Mouse (Mus musculus): ENCODE measurements around the gene Actl7a.

The Actl7a gene

DNA sequence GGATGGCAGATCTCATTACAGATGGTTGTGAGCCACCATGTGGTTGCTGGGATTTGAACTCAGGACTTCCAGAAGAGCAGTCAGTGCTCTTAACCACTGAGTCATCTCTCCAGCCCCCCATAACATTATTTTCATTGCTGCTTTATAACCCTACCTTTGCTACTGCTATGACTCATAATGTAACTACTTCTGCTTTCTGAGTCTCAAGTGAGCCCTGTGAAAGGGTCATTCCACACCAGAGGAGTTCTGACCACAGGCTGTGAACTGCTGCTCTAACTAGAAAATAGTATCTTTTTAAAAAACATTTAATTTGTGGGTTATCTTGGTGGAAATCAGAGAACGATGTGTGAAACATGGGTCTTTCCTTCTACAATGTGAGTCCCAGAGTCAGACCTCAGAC, 14.5 kb downstream of the Actl7a start:
- no peak for DNase-seq (ENCODE audit: low spot score)

DNA sequence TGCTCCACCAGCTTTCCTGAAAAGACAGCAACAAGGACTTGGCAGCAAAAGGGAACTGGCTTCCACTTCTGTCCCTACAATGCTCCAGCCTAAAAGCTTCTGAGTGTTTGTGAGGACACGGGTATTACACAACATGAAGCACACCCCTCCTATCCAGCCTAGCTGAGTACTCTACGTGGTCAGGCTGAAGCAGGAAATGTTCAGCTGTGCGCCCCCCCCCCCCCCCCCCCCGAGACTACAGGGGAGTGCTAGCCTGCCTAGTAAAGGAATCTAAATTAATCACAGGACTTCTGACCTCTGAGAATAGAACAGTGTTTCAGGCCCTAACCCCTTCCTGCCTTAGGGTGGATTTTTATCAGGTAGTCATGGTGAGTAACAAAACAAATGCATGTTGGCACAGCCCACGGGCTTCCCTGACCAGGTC, 24.7 kb downstream of the Actl7a start:
- DNase-seq (ENCODE audit: low spot score): no peak

DNA sequence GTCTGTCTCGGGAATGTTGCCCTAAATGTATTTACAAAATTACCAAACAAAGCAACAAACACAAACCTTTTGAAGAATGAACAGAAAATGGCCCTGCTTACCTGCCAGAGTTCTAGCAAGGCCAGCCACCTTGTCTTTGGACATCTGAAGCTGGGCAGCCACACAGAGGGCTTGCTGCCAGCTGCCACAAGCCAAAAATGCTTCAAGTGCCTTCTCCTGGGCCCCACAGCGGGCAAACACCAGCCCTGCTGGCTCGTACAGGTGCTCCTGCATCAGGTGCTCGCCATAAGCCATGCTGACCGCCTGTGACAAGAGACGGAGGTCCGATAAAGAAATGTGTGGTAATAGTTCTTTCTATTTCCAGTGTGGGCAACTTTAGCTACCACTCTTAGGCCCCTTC, 25.7 kb downstream of the Actl7a start:
- no peak for DNase-seq (ENCODE audit: low spot score)

DNA sequence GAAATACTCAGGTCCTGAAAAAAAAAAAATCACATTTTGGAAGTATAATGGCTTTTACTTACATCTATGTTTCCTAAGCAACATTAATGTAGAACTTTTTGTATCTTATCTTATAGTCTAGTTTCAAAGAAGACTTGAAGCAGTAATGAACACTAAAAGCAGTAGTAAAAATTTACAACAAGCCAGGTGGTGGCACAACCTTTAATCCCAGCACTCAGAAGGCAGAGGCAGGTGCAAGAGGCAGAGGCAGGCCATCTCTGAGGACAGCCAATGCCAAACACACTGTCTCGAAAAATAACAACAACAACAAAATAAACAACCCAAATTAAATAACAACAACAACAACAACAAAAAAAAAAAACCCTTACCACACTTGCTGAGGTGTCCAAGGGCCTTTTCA, 27.9 kb downstream of the Actl7a start:
- no peak for DNase-seq (ENCODE audit: low spot score)

DNA sequence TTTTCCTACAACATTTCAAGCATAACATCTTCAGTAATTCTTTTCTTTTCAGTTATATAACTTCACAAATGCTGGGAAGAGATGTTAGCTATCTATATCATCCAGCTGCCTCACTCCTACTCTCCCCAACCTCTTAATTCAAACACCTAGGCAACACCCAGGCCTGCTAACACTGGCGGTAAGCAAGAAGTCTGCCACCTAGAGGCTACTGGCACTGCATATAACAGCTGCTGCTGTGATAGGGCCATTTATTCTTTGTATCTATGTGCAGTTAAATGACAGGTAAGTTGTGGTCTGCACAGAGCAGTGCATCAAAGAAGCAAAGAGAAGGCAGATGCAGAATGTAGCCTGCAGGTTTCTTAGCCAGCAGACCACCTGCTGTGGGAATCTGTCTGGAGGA, 48.2 kb downstream of the Actl7a start:
- DNase-seq (ENCODE audit: low spot score): no peak
